Mouse (Mus musculus) layer of hippocampus, postnatal 36 days (tissue): ENCODE data around the gene Ttc30a2. TPM values are rescaled to one million over a fixed set of nuclear protein-coding genes. Genes with fewer than 3 reads are reported as not detected.

Source experiments
- DNase-seq, 2 experiments: peaks; one replicate each; pipeline ENCODE4 v3.0.0; 2022
- total RNA-seq, 2 experiments: library from RNA; stranded (reverse); gene quantifications; 2 replicates each; pipeline ENCODE4 v1.2.3; 2021

Ttc30a2 gene
- total RNA-seq, 2 experiments from 2014 or later, result 0.40 to 0.56 TPM

DNA sequence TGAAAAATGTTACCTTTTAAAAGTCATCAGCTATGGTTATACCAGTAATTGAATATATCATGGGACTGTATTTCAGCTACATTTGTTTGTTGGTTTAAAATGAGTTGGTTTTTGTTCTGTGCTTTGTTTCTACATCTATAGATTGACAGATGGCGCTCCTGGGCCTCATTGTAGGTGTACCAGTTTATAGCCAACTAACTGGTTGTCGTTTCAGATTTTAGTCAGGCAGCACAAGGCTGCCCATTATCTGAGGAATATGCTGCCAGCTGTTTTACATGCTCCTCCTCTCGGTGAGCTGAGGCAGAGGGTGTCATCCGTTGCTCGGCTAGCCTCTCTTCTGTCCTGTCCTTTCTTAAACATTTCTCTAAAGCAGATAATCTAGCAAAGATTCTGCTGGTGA lies 51.9 kb downstream of the Ttc30a2 start:
- DNase-seq, result no peak

Other genes with a start within 250 kb of the Ttc30a2 start
- gene Agps, start 146.0 kb downstream of the Ttc30a2 start, total RNA-seq, result 10 to 100 TPM; 43.1 to 44.9 TPM
- gene Ttc30b, start 39.6 kb downstream of the Ttc30a2 start, total RNA-seq, result 10 to 100 TPM; 11.6 to 13.5 TPM
- gene Ttc30a1, start 3.8 kb upstream of the Ttc30a2 start, total RNA-seq, result 1 to 10 TPM; 3.4 to 3.6 TPM